ENCODE assay signal across 7 mouse cellular contexts in genomic region chrX:163957803-163958466, GRCm38 (mm10). TPM values are rescaled to one million over a fixed set of nuclear protein-coding genes. Genes with fewer than 3 reads are reported as not detected.
DNase-seq lines count a peak whose midpoint lies in the region; ATAC-seq lines count a peak whose summit lies in the region.

No protein-coding gene starts in this region.

- peak overlapping the region; percentile 64 for H3K4me2 ChIP-seq in hindbrain, embryonic 16.5 days (ENCODE audit: low read length)
- peak overlapping the region; percentile 50 for H3K4me2 ChIP-seq in limb, embryonic 15.5 days
- H3K4me2 ChIP-seq in midbrain, embryonic 15.5 days: peak overlapping the region; percentile 58

- H3K4me3 ChIP-seq in hindbrain, embryonic 16.5 days (ENCODE audit: low read length): peak overlapping the region; percentile 67
- peak overlapping the region; percentile 64 for H3K4me3 ChIP-seq in limb, embryonic 15.5 days
- peak overlapping the region; percentile 64 for H3K4me3 ChIP-seq in midbrain, embryonic 15.5 days

- H3K9ac ChIP-seq in hindbrain, embryonic 16.5 days (ENCODE audit: low read depth, low read length): peak overlapping the region; percentile 83
- H3K9ac ChIP-seq in limb, embryonic 15.5 days: peak overlapping the region; percentile 76
- H3K9ac ChIP-seq in midbrain, embryonic 15.5 days: peak overlapping the region; percentile 80

- ATAC-seq in hindbrain, embryonic 16.5 days: peak; percentile 94
- ATAC-seq in limb, embryonic 15.5 days (ENCODE audit: insufficient number of reproducible peaks, low FRiP score, low TSS enrichment, low read depth): peak; percentile 92
- ATAC-seq in midbrain, embryonic 15.5 days (replicated peaks): peak; percentile 96

- H3K36me3 ChIP-seq in hindbrain, embryonic 16.5 days (ENCODE audit: control insufficient read depth, insufficient read depth, low read length): no peaks in the 10 kb centered on the region; the same call in 1 of the 2 replicates
- H3K36me3 ChIP-seq in limb, embryonic 15.5 days: peaks cover 12% of the 10 kb centered on the region
- peaks cover 5% of the 10 kb centered on the region; the same call in 1 of the 2 replicates for H3K36me3 ChIP-seq in midbrain, embryonic 15.5 days (replicated peaks)

- no peaks in the 10 kb centered on the region for H3K27me3 ChIP-seq in hindbrain, embryonic 16.5 days (replicated peaks; ENCODE audit: control insufficient read depth, insufficient read depth, low read length)
- 0 out of 2 replicates have a peak, but pooled peaks cover 3% of the 10 kb centered on the region for H3K27me3 ChIP-seq in limb, embryonic 15.5 days
- H3K27me3 ChIP-seq in midbrain, embryonic 15.5 days (replicated peaks): no peaks in the 10 kb centered on the region

- no peaks in the 10 kb centered on the region for H3K9me3 ChIP-seq in hindbrain, embryonic 16.5 days (ENCODE audit: control insufficient read depth, low read length)
- no peaks in the 10 kb centered on the region for H3K9me3 ChIP-seq in limb, embryonic 15.5 days
- H3K9me3 ChIP-seq in midbrain, embryonic 15.5 days: no peaks in the 10 kb centered on the region

- DNase-seq in adipocyte (ENCODE audit: low spot score): peak; percentile 75
- DNase-seq in cerebellum, postnatal 14 days: peak; percentile 64 to 68
- peak; percentile 53 for DNase-seq in gastrocnemius, adult 18-20 months (ENCODE audit: low spot score)
- peak; percentile 40 to 68 for DNase-seq in spleen, adult 18-20 months

- peak overlapping the region; percentile 92 for H3K27ac ChIP-seq in hindbrain, embryonic 16.5 days (ENCODE audit: low read depth, low read length)
- H3K27ac ChIP-seq in limb, embryonic 15.5 days: peak overlapping the region; percentile 99
- peak overlapping the region; percentile 94 for H3K27ac ChIP-seq in midbrain, embryonic 15.5 days

- 27% methylated on average over 44 of the region's 67 CpGs for WGBS in hindbrain, embryonic 16.5 days
- WGBS in limb, embryonic 15.5 days: 30% methylated on average over 45 of the region's 67 CpGs
- WGBS in midbrain, embryonic 15.5 days: 25% methylated on average over 43 of the region's 67 CpGs

- H3K4me1 ChIP-seq in hindbrain, embryonic 16.5 days (ENCODE audit: control insufficient read depth, insufficient read depth, low read depth, low read length): no peaks in the 10 kb centered on the region
- H3K4me1 ChIP-seq in limb, embryonic 15.5 days: no peaks in the 10 kb centered on the region
- H3K4me1 ChIP-seq in midbrain, embryonic 15.5 days: peaks cover 5% of the 10 kb centered on the region

RNA-seq across cellular contexts. Expression of gene Zrsr2, which starts 0.5 kb away (rescaled TPM):
- 10 to 100 TPM; 11.5 to 16.0 TPM for total RNA-seq in gastrocnemius, adult 18-20 months (2021)
- polyA plus RNA-seq in hindbrain, embryonic 16.5 days (2015; fragmentation: Nextera tagmentation; extraction: Ambion mirVana): 55.6 and 60.1 TPM in 2 replicates
- polyA plus RNA-seq in limb, embryonic 15.5 days (2015; fragmentation: Nextera tagmentation; extraction: Ambion mirVana): 57.6 and 58.9 TPM in 2 replicates
- polyA plus RNA-seq in midbrain, embryonic 15.5 days (2015; fragmentation: Nextera tagmentation; extraction: Ambion mirVana): 49.4 and 53.4 TPM in 2 replicates

RNA-seq across cellular contexts. Expression of gene Ap1s2, which starts 49.1 kb away (rescaled TPM):
- 10 to 100 TPM; 23.0 to 33.9 TPM for total RNA-seq in gastrocnemius, adult 18-20 months (2021)
- 131 and 138 TPM in 2 replicates for polyA plus RNA-seq in hindbrain, embryonic 16.5 days (2015; fragmentation: Nextera tagmentation; extraction: Ambion mirVana)
- polyA plus RNA-seq in limb, embryonic 15.5 days (2015; fragmentation: Nextera tagmentation; extraction: Ambion mirVana): 33.0 and 33.7 TPM in 2 replicates
- polyA plus RNA-seq in midbrain, embryonic 15.5 days (2015; fragmentation: Nextera tagmentation; extraction: Ambion mirVana): 89.3 and 101 TPM in 2 replicates

Comparison
In these comparisons a context has a peak if more than half of its experiments do, and no peak if none do; other contexts are left out.
1. Peak in every context shown above with its lines: DNase-seq, ATAC-seq, H3K4me3 ChIP-seq and H3K27ac ChIP-seq.